Comparison of ENCODE assay signal across 31 mouse cellular contexts in the genomic region with DNA sequence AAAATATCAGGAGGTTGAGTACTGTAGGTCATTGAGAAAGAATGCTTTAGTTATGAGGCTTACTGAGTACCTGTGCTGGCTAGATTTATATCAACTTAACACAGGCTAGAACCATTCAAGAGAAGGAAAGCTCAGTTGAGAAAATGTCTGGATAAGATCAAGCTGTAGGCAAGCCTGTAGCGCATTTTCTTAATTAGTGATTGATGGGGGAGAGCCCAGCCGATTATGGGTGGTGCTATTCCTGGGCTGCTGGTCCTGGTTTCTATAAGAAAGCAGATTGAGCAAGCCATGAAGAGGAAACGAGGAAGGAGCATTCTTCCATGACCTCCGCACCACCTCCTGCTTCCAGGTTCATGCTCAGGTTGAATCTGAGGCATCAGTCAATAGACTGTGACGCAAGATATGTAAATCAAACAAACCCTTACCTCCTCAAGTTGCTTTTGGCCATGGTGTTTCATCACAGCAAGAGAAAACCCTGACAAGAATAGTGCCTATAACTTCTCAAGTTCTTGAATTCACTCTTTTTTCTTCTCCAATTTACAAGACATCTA. TPM values are rescaled to one million over a fixed set of nuclear protein-coding genes. Genes with fewer than 3 reads are reported as not detected.
A peak's percentile ranks its signal among the peaks of the same experiment; 100 is the strongest.
DNase-seq lines count a peak whose midpoint lies in the region; ATAC-seq lines count a peak whose summit lies in the region.
"Had no signal": no experiment of that assay in that cellular context is flagged by ENCODE, and none has a peak within 500 bp of the region (broad histone marks: within the 10 kb centered on the region; RNA-seq: fewer than 3 reads in every experiment).

No protein-coding gene starts in this region.

- DNase-seq in embryo, embryonic 10 days (ENCODE audit: low spot score) = peak; percentile 7
- DNase-seq in embryo, embryonic 11 days = no peak
- DNase-seq in kidney, postnatal 36 days = no peak
- peak; percentile 27 for DNase-seq in gonadal fat pad, adult 2 months (ENCODE audit: low read depth)
- no peak for DNase-seq in cerebellum, postnatal 36 days
- DNase-seq in thymus, postnatal 25 days = no peak
- DNase-seq: adrenal gland, postnatal 10 days; cerebellum, adult 8-10 months; cerebellum, postnatal 25 days; gastrocnemius, postnatal 14 days; heart, adult 2 months; kidney, postnatal 14 days; liver, embryonic 13.5 days; lung, adult 18-20 months; lung, postnatal 4 days; midbrain, embryonic 14.5 days; retina, postnatal 1 day; right cerebral cortex, postnatal 14 days; thymus, adult 2 months; thymus, postnatal 4 days had no signal

- 56% methylated on average over 5 of the region's 5 CpGs for WGBS in kidney, embryonic 15.5 days
- 55% methylated on average over 5 of the region's 5 CpGs for whole genome bisulfite sequencing in stomach, embryonic 16.5 days

- H3K4me1 ChIP-seq in kidney, embryonic 15.5 days = peaks cover 9% of the 10 kb centered on the region
- 0 out of 2 replicates have a peak, but pooled peaks cover 2% of the 10 kb centered on the region for H3K4me1 ChIP-seq in stomach, embryonic 16.5 days (ENCODE audit: control insufficient read depth, insufficient read depth, low read length)
- H3K4me1 ChIP-seq: embryonic facial prominence, embryonic 10.5 days; embryonic facial prominence, embryonic 15.5 days; forebrain, embryonic 13.5 days; limb, embryonic 13.5 days had no signal

- H3K9me3 ChIP-seq in kidney, embryonic 15.5 days (replicated peaks) = no peaks in the 10 kb centered on the region
- no peaks in the 10 kb centered on the region for H3K9me3 ChIP-seq in stomach, embryonic 16.5 days (replicated peaks; ENCODE audit: control insufficient read depth, low read length)
- H3K9me3 ChIP-seq: embryonic facial prominence, embryonic 10.5 days; embryonic facial prominence, embryonic 15.5 days; forebrain, embryonic 13.5 days; G1E; heart, embryonic 12.5 days; limb, embryonic 13.5 days; liver, embryonic 13.5 days had no signal

- H3K27me3 ChIP-seq in kidney, embryonic 15.5 days = no peaks in the 10 kb centered on the region
- H3K27me3 ChIP-seq in stomach, embryonic 16.5 days (ENCODE audit: control insufficient read depth, insufficient read depth, low read length) = no peaks in the 10 kb centered on the region
- H3K27me3 ChIP-seq: embryonic facial prominence, embryonic 15.5 days; forebrain, embryonic 13.5 days; heart, embryonic 12.5 days; limb, embryonic 13.5 days; liver, embryonic 13.5 days had no signal

- no peak overlapping the region for H3K9ac ChIP-seq in kidney, embryonic 15.5 days
- no peak overlapping the region for H3K9ac ChIP-seq in stomach, embryonic 16.5 days (ENCODE audit: low read length)
- H3K9ac ChIP-seq: embryonic facial prominence, embryonic 15.5 days; forebrain, embryonic 13.5 days; heart, embryonic 12.5 days; hindbrain, embryonic 14.5 days; limb, embryonic 13.5 days; liver, embryonic 13.5 days had no signal

- H3K4me2 ChIP-seq in kidney, embryonic 15.5 days = no peak overlapping the region
- no peak overlapping the region for H3K4me2 ChIP-seq in stomach, embryonic 16.5 days (ENCODE audit: low read depth, low read length)
- H3K4me2 ChIP-seq: embryonic facial prominence, embryonic 15.5 days; forebrain, embryonic 13.5 days; heart, embryonic 12.5 days; hindbrain, embryonic 14.5 days; limb, embryonic 13.5 days; liver, embryonic 13.5 days had no signal

- ATAC-seq in kidney, embryonic 15.5 days (replicated peaks; ENCODE audit: low FRiP score) = peak; percentile 74
- peak; percentile 40; the same call in 1 of the 2 replicates for ATAC-seq in stomach, embryonic 16.5 days (ENCODE audit: insufficient read depth, low FRiP score)
- ATAC-seq: forebrain, embryonic 13.5 days; lung, postnatal 0 days had no signal

- H3K36me3 ChIP-seq in kidney, embryonic 15.5 days = no peaks in the 10 kb centered on the region
- no peaks in the 10 kb centered on the region for H3K36me3 ChIP-seq in stomach, embryonic 16.5 days (ENCODE audit: control insufficient read depth, insufficient read depth, low read length)
- H3K36me3 ChIP-seq: embryonic facial prominence, embryonic 10.5 days; embryonic facial prominence, embryonic 15.5 days; G1E; heart, embryonic 12.5 days; limb, embryonic 13.5 days had no signal

- H3K27ac ChIP-seq in kidney, embryonic 15.5 days = no peak overlapping the region
- H3K27ac ChIP-seq in stomach, embryonic 16.5 days (ENCODE audit: low read length) = no peak overlapping the region
- H3K27ac ChIP-seq: embryonic facial prominence, embryonic 10.5 days; embryonic facial prominence, embryonic 15.5 days; forebrain, embryonic 13.5 days; heart, adult 2 months; hindbrain, embryonic 14.5 days; left cerebral cortex, adult 2 months; limb, embryonic 13.5 days; liver, embryonic 13.5 days had no signal

- H3K4me3 ChIP-seq in kidney, embryonic 15.5 days (replicated peaks) = no peak overlapping the region
- no peak overlapping the region for H3K4me3 ChIP-seq in stomach, embryonic 16.5 days (replicated peaks; ENCODE audit: low read length)
- H3K4me3 ChIP-seq: embryonic facial prominence, embryonic 10.5 days; embryonic facial prominence, embryonic 15.5 days; forebrain, embryonic 13.5 days; heart, adult 2 months; heart, embryonic 12.5 days; left cerebral cortex, adult 2 months; limb, embryonic 13.5 days; liver, embryonic 13.5 days had no signal

RNA-seq across cellular contexts. Expression of gene Man1a, which starts 58.4 kb away (rescaled TPM):
- 8.4 and 8.5 TPM in 2 replicates for polyA plus RNA-seq in kidney, embryonic 15.5 days (2015; fragmentation: Nextera tagmentation; extraction: Ambion mirVana)
- polyA plus RNA-seq in gonadal fat pad, adult 2 months (2012; rRNA removed) = 111 and 239 TPM in 2 replicates
- 7.7 and 9.9 TPM in 2 replicates for polyA plus RNA-seq in stomach, embryonic 16.5 days (2015; fragmentation: Nextera tagmentation; extraction: Ambion mirVana)

Comparison
In these comparisons a context has a peak if more than half of its experiments do, and no peak if none do; other contexts are left out.
1. DNase-seq: peak in embryo, embryonic 10 days (single experiment) and gonadal fat pad, adult 2 months (single experiment); none in embryo, embryonic 11 days (single experiment), kidney, postnatal 36 days (0 of 2), cerebellum, postnatal 36 days (0 of 2) and thymus, postnatal 25 days (single experiment).
2. RNA of gene Man1a, which starts 58.4 kb away (polyA plus RNA-seq): 111 to 239 TPM in gonadal fat pad, adult 2 months; 7.7 to 9.9 TPM in stomach, embryonic 16.5 days and 8.4 to 8.5 TPM in kidney, embryonic 15.5 days; every median in the first group is over 10 times any median in the second.